Mouse (Mus musculus) thymus, adult 2 months (tissue): ENCODE data around the gene Elf5. TPM values are rescaled to one million over a fixed set of nuclear protein-coding genes. Genes with fewer than 3 reads are reported as not detected.

Experiments
- DNase-seq: peaks from one replicate; pipeline ENCODE4 v3.0.0; 2021
- H3K27ac ChIP-seq: fragments of 200-500 bp; 2 replicates; pipeline ENCODE4 v1.5.1; 2012; ENCODE audit warnings: low read length, control low read depth; ENCODE audit not compliant: control insufficient read depth, insufficient read depth
- H3K27me3 ChIP-seq: fragments of 200-500 bp; 2 replicates; pipeline ENCODE4 v1.6.1; 2012; ENCODE audit warnings: mild to moderate bottlenecking, low read length, moderate library complexity, mixed read lengths; ENCODE audit not compliant: control insufficient read depth, insufficient read depth
- H3K36me3 ChIP-seq: fragments of 200-500 bp; 2 replicates; pipeline ENCODE4 v1.6.1; 2012; ENCODE audit warnings: mild to moderate bottlenecking, low read length, moderate library complexity; ENCODE audit not compliant: control insufficient read depth, insufficient read depth
- H3K4me1 ChIP-seq: fragments of 200-500 bp; replicated peaks from 2 replicates; pipeline ENCODE4 v1.6.1; 2012; ENCODE audit warnings: low read length; ENCODE audit not compliant: control insufficient read depth, insufficient read depth
- H3K4me3 ChIP-seq: fragments of 200-500 bp; 2 replicates; pipeline ENCODE4 v1.5.1; 2012; ENCODE audit warnings: mild to moderate bottlenecking, low read length, control low read depth, moderate library complexity; ENCODE audit not compliant: control insufficient read depth, insufficient read depth
- CTCF ChIP-seq: fragments of 200-500 bp; IDR thresholded peaks from 2 replicates; pipeline ENCODE4 v1.5.1; 2012; ENCODE audit warnings: mild to moderate bottlenecking, control low read depth, low read length, moderate library complexity, borderline replicate concordance; ENCODE audit not compliant: control insufficient read depth, poor library complexity, insufficient read depth; ENCODE audit errors: extremely low read depth
- POLR2A ChIP-seq: fragments of 200-500 bp; IDR thresholded peaks from 2 replicates; pipeline ENCODE4 v1.6.1; 2012; ENCODE audit warnings: mild to moderate bottlenecking, low read length, control low read depth, moderate library complexity; ENCODE audit not compliant: control insufficient read depth, poor library complexity, insufficient read depth; ENCODE audit errors: extremely low read depth
- WGBS: fragments of 180-500 bp; shearing (Covaris S2); methylation state at CpG from one replicate; pipeline ENCODE4 v1.1.7; 2018; 5-methylcytosine and 5-hydroxymethylcytosine counted together
- polyA plus RNA-seq: library from polyadenylated mRNA; depleted of rRNA; stranded (reverse); fragments of >200 nt; gene quantifications from 2 replicates; pipeline ENCODE4 v1.2.3, GENCODE M21; 2012

Gene Elf5
- polyA plus RNA-seq, 1 experiment: 0.54 TPM

DNA sequence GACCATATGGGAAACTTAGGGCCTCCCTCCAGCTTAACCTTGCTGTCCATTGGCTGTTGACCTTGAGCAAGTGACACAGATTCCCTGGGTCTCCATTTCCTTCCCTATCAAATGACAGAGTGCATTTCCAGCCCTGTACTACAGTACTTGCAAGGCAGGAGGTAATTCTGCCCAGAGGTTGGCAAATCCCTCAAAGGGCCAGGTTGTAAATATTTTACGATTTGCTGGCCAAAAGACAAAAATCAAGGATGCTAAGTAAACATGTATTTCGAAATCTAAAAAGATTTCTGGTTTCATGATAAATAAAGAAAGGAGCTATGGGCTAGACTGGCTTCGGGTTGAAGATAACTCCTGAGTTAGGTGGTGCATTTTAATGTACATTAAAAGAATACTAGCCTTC lies 16.9 kb downstream of the Elf5 start:
- H3K36me3 ChIP-seq: no peaks in the 10 kb centered on the region
- TF ChIP-seq CTCF: no peak
- TF ChIP-seq POLR2A: no peak
- H3K27me3 ChIP-seq: no peaks in the 10 kb centered on the region
- H3K27ac ChIP-seq: no peak overlapping the region
- H3K4me1 ChIP-seq: no peaks in the 10 kb centered on the region
- DNase-seq: no peak
- 86% methylated on average over 3 of the region's 3 CpGs for WGBS
- no peak overlapping the region for H3K4me3 ChIP-seq

DNA sequence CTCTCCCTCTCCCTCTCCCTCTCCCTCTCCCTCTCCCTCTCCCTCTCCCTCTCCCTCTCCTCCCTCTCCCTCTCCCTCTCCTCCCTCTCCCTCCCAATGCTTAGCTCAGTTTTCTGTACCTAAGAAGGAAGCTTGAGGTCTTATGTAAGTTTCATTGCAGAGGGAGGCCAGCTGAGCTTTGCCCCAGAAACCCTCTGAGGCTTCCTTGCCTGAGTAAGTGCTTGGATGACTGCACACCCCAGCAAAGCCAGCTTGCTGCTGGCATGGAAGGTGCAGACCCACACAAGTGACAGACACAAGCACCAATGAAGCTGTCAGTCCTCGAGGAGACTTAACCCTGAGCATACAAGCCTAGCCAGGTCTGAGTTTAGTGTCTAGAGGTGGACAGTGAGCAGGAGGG lies 19.2 kb downstream of the Elf5 start:
- H3K4me1 ChIP-seq: no peaks in the 10 kb centered on the region
- no peaks in the 10 kb centered on the region for H3K27me3 ChIP-seq
- no peaks in the 10 kb centered on the region for H3K36me3 ChIP-seq
- TF ChIP-seq CTCF (no peak), POLR2A (no peak)
- no peak for DNase-seq
- H3K27ac ChIP-seq: no peak overlapping the region
- WGBS: 43% methylated on average over 1 of the region's 1 CpGs
- no peak overlapping the region for H3K4me3 ChIP-seq

DNA sequence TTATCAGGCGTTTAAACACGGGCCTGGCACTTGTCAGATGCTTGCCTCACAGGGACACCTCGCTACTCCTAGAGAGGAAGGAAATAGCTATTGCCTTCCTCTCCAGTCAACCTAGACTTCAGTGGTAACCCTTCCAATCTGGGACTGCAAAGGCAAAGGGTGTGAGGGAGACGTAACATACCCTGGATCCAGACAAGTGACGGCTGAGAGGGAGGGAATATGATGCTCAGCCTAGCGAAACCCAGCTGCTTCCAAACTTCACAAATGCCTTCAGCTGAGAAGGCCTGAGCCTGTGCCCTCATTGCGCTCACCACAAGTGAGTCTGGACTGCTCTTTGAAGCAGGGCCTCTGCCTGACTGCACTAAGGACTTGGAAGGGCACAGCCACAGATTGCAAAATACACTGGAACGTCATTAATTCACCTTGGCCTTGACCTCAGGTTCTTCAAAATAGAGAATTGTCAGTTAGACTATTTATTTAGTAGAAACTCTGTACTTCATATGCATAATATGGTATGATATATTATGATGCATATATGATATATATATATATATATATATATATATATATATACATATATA lies 21.3 kb downstream of the Elf5 start:
- no peaks in the 10 kb centered on the region for H3K36me3 ChIP-seq
- no peak for DNase-seq
- H3K4me1 ChIP-seq: no peaks in the 10 kb centered on the region
- TF ChIP-seq CTCF (no peak), POLR2A (no peak)
- no peak overlapping the region for H3K27ac ChIP-seq
- H3K27me3 ChIP-seq: no peaks in the 10 kb centered on the region
- WGBS: 71% methylated on average over 8 of the region's 8 CpGs
- no peak overlapping the region for H3K4me3 ChIP-seq

DNA sequence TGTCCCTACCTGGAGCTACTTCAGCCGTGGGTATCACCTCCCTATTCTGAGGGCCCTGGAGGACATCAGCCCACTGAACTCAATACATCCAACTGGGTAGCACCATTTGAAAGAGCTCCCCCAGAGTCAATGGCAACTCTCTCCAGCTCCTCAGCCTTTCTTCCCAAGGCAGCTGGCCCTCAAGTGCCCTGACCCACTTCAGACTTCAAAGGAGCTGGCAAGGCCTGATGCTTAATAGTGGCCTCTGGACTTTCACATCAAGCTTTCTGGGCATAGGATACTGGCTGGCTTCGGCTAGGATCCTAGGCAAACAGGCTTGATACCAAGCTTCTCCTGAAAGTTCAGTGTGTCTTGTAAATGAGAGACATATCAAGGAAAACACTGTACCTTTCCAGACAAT lies 23.6 kb downstream of the Elf5 start:
- Histone ChIP-seq H3K27ac (no peak overlapping the region), H3K4me3 (no peak overlapping the region), H3K36me3 (no peaks in the 10 kb centered on the region), H3K4me1 (no peaks in the 10 kb centered on the region), H3K27me3 (no peaks in the 10 kb centered on the region)
- 83% methylated on average over 2 of the region's 2 CpGs for WGBS
- TF ChIP-seq CTCF (no peak), POLR2A (no peak)
- DNase-seq: no peak

DNA sequence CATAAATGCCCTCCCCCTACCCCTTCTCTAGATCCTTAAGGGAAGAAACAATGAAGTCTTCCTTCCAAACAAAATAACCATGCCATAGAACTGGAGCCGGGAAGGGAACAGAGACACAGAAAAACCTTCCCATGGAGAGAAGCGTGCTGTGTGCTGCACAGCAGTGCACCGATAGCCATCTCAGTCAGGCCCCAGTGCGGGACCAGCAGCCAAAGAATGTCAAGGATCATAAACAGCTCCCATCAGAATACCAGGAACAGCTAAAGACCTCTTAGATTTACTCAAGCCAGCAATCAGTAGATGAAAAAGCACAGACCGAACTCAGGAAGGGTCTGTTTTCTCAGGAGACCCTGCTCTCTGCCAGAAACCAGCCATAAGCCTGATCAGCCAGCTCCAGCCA lies 25.0 kb downstream of the Elf5 start:
- no peak overlapping the region for H3K4me3 ChIP-seq
- DNase-seq: no peak
- no peaks in the 10 kb centered on the region for H3K27me3 ChIP-seq
- WGBS: 89% methylated on average over 5 of the region's 5 CpGs
- TF ChIP-seq CTCF (no peak), POLR2A (no peak)
- H3K27ac ChIP-seq: no peak overlapping the region
- no peaks in the 10 kb centered on the region for H3K36me3 ChIP-seq
- H3K4me1 ChIP-seq: no peaks in the 10 kb centered on the region

DNA sequence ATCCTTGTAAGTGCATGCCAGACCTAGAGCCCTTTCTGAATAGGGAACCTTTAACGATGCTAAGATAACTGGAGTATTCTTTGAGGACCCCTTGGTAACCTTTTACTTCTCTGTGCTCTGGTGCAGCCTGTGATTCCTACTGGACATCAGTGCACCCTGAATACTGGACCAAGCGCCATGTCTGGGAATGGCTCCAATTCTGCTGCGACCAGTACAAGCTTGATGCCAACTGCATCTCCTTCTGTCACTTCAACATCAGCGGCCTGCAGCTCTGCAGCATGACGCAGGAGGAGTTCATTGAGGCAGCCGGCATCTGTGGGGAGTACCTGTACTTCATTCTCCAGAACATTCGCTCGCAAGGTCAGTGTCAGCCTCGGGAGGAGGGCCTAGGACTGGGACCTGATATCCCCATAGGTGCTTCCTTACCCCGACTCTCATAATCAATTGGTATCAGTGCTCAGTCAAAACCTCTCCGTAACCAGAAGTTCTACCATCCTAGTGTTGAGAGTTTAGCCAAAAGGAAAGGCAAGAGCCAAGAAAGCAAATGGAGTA lies 27.7 kb downstream of the Elf5 start:
- no peak for TF ChIP-seq CTCF
- no peak for TF ChIP-seq POLR2A
- 93% methylated on average over 11 of the region's 11 CpGs for WGBS
- no peak for DNase-seq
- Histone ChIP-seq H3K36me3 (no peaks in the 10 kb centered on the region), H3K27me3 (no peaks in the 10 kb centered on the region), H3K27ac (no peak overlapping the region), H3K4me3 (no peak overlapping the region), H3K4me1 (no peaks in the 10 kb centered on the region)

DNA sequence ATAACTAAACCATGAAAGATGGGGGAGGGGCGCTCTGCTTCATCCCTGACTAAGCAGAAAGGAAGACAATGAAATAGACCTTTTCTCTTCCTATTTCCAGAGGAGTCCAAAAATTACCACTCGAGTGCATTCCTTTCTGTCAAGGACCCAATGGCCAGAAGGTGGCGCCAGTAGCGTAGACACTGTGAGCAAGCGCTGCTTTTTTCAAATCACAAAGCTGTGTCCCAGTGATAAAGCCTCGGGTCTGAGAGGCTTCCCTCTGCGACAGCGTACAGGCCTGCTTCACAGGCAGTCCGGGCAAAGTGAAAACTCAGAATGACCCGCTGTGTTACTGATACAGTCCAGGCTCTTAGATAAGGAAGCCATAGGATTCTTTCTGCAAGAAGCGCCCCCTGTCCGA lies 28.2 kb downstream of the Elf5 start:
- TF ChIP-seq CTCF (0 out of 2 replicates have a peak, but pooled peaks have one; percentile 36), POLR2A (no peak)
- DNase-seq: peak; percentile 69
- Histone ChIP-seq H3K4me1 (no peaks in the 10 kb centered on the region), H3K4me3 (no peak overlapping the region), H3K27ac (no peak overlapping the region), H3K27me3 (no peaks in the 10 kb centered on the region), H3K36me3 (no peaks in the 10 kb centered on the region)
- 14% methylated on average over 12 of the region's 12 CpGs for WGBS
